Mouse (Mus musculus) left cerebral cortex, adult 8-10 months (tissue): ENCODE measurements around the gene Rrp1. TPM values are rescaled to one million over a fixed set of nuclear protein-coding genes. Genes with fewer than 3 reads are reported as not detected.
"Not testable (repeated sequence)": the region's sequence is repeated elsewhere in the genome, so short reads cannot be mapped to it uniquely, and the experiment has no call there.

Source experiments
- DNase-seq, 2 experiments: peaks; one replicate each; pipeline ENCODE4 v3.0.0; 2022; ENCODE audit warnings: low spot score in 2 of 2
- total RNA-seq, 4 experiments: library from RNA; stranded (reverse); gene quantifications; 2 replicates each; pipeline ENCODE4 v1.2.4; 2022

Rrp1 gene
- total RNA-seq, 4 experiments from 2014 or later, result 348 to 374 (median 360) TPM

- peak; percentile 70 to 88 for DNase-seq
Observed at GRCm38 (mm10) chr10:78425181-78426041, 12.6 kb upstream of the Rrp1 start, which contains the start of gene Cstb. Gene Cstb (plus strand): TSS chr10:78425669.

- no peak for DNase-seq
Observed at GRCm38 (mm10) chr10:78422614-78423013, 9.8 kb upstream of the Rrp1 start.

GRCm38 (mm10) chr10:78420929-78421328 is 8.1 kb upstream of the Rrp1 start:
- DNase-seq, result no peak

DNA sequence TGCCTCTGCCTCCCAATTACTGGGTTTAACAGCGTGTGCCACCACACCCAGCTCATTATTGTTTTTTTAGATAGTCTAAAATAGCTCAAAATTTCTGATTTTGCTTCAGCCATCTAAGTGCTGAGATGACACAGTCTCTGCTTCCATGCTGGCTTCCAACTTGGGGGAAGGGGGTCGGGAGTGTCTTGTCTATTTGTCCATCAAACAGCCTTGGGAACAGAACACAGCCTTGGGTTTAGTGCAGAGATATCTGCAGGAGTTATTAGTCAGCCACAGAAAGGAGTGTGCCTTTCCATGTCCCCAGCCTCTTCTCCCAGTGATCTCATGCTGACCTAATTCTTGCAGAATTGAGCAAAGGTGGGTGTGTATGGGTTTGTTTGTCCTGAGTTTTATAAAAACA is 5.9 kb upstream of the Rrp1 start:
- no peak for DNase-seq

DNA sequence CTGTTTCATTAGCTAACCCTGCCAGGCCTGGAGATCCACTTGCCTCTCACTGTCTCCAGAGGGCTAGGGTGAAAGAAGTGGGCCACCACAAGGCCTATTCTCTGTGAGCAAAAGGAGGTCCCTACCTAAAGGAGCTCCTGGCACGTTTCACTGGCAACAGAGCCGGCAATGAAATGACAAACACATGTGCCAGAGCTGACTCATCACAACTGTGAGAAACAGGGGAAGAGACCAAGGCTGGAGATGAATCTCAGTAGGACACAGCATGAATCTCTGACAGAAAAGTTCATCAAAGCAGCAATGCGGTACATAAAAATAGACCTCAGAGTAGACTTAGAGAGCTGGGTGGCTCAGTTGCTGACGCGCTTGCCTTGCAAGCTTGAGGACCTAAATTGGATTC is 5.0 kb upstream of the Rrp1 start:
- no peak for DNase-seq

DNA sequence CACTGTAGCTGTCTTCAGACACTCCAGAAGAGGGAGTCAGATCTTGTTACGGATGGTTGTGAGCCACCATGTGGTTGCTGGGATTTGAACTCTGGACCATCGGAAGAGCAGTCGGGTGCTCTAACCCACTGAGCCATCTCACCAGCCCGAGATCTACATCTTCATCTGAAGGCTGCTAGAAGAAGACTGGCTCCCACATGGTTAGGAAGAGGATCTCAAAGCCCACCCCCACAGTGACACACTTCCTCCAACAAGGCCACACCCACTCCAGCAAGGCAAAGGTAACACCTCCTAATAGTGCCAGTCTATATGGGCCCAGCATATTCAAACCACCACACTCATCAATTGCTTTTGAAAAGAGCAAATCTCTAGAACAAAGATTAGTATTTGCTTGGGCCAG is 2.1 kb upstream of the Rrp1 start:
- not testable (repeated sequence) for DNase-seq

GRCm38 (mm10) chr10:78413152-78413520 is 293 bp upstream of the Rrp1 start:
- no peak for DNase-seq

- no peak for DNase-seq
Observed at GRCm38 (mm10) chr10:78411851-78412250, 992 bp downstream of the Rrp1 start.

- DNase-seq, result no peak
Observed at GRCm38 (mm10) chr10:78409035-78409788, 3.6 kb downstream of the Rrp1 start.

DNA sequence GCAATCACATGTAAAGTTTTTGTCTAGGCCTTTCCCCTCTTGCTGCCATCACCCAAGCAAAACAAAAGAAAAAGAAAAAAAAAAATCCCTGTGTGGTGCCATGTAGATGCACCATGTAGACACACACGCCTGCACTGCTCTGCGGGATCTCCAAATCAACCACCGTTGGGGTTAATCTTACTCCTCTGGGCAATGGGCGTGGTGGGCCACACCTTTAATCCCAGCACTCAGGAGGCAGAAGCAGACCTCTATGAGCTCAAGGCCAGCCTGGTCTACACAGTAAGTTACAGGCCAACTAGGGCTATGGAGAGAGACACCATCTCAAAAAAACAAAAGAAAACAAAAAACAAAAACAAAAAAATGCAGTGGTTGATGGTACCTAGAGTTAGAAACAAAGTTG is 5.7 kb downstream of the Rrp1 start:
- DNase-seq, result no peak

DNA sequence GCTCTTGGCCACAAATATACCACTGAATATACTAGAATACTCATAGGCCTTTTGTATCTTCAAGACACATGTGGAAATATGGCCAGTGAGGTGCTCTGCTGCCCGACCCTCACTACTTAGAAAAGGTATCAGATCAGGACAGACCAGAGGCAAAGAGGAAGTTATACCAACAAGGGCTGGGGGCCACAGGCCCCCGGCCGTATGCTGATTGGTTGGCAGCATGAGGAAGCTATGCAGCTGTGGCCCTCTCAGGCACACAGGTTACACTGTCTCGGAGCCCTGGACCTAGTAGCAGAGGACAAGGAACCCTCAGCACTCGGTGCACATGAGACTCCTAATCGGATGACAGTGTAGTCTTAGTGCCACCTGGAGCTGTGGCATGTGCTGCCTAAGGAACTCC is 6.7 kb downstream of the Rrp1 start:
- DNase-seq, result no peak

DNA sequence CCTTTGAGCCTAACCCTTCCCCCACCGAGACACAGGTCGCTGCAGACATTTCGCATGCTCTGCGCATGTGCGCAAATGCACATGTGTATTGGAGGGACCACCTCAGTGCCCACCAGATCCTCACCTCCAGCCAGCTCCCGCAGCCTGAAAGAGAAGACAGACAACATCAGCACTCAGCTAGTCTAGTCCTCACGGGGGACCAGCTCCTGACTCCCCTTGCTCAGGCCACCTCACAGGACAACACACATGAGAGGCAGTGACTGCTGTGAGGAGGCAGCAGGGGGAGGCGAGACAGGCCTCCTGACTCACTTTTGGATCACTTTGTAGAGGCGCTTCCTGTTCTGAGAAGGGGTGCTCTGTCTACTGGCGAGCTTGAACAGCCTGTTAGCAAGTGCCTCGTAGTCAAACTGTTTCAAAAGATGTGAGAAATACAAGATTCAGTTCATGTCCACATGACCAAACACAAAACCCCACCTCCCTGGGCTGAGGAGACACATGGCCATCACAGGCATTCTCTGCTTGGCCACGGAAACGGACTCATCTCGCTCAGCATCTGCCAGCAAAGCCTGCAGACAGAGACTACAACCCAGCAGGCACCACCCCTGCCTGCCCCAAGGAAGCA is 10.4 kb downstream of the Rrp1 start:
- DNase-seq, result no peak

GRCm38 (mm10) chr10:78401127-78401526 is 11.7 kb downstream of the Rrp1 start:
- DNase-seq, result no peak

GRCm38 (mm10) chr10:78399090-78399657 is 13.7 kb downstream of the Rrp1 start:
- no peak for DNase-seq

- no peak for DNase-seq
Observed at GRCm38 (mm10) chr10:78396625-78396885, 16.3 kb downstream of the Rrp1 start.

DNA sequence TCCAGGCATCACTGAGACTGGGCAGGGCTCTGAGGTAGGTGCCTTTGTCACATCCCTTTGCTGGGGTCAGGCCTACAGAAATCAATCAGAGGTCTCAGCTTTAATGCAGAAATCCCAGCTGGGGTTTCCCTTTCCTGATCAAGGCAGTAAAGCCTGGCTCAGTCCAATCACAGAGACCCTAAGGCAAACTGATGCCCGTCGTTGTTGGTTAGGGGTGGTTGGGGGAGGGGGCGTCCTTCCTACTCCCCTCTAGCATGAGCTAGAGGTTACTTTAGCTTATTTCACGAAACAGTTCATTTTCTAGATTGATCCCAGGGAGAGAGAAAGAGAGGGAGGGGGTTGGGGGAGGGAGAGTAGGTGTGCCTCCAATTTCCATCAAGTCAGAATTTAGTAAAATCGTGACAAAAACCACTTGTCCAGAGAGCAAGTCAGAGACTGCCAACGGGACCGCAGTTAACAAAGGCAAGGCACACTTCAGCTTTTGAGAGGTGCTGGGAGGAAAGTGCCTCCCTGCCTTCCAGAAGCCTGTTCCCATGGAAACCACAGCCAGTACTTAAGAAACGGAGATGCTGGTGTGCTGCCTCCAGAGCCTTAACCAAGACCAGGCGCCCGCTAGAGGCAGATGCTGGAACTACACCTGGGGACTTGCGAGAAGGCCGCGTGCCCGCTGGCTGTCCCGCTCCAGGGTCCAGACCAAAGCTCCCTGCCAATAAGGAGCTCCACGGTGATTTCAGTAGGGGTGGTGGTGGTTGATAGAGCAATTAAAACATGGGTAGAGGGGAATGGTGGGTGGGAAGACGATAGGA is 16.8 kb downstream of the Rrp1 start:
- peak; percentile 92 to 99 for DNase-seq

DNA sequence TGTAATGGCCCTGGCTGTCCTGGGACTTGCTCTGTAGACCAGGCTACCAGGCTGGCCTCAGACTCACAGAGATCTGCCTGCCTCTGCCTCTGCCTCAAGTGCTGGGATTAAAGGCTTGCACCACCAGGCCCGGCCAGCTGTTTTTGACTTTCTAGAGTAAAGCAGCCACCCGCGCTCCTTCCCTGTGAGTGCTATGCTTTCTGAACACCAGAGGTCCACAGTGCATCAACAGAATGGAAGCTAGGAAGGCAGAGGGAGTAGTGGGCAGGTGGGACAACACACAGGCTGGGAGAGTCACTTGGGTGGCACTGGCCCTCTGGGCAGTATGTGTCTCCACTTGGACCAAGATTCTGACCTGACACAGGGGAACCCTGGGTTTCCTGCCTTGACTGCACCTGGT is 17.5 kb downstream of the Rrp1 start:
- DNase-seq, result no peak

DNA sequence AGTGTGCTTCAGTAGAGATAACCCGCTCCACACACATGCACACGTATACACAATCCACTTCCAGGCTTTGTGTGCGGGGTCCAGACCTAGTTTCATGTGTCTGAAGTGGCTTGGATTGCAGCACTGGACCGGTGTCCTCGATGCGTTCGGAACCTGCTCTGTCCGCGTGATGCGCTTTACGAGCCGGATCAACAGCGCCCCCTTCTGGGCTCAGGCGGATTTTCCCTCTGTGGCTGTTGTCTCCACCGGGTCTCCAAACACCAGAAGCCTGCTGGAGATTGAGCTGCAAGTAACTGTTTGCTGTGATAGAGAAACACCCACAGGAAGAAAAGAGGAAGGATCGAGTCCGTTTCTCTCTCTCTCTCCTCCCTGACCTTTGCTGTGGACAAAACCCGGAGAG is 20.8 kb downstream of the Rrp1 start:
- peak; percentile 61 to 78 for DNase-seq

DNA sequence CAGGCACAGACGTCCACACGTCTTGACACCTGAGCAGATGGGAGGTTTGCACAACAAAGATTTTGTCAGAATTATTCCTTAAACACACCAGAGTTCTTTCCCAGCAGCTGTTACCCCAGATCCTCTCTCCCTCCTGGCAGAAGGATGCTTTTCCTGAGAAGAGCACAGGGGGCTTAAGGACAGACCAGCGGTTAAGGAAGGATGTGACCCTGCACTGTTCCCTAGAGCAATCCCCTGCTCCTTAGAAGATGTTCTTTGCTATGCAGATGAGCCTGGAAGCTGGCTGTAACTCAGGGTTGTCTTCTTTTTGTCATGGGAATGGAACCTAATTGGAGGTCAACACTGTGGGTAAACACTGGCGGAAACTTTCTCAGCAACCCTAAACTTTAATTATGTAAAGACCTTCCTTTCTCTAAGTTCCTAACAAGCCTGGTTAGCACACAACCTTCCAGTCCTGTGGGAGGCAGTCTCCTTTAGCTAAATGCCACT is 21.8 kb downstream of the Rrp1 start:
- DNase-seq, result no peak

DNA sequence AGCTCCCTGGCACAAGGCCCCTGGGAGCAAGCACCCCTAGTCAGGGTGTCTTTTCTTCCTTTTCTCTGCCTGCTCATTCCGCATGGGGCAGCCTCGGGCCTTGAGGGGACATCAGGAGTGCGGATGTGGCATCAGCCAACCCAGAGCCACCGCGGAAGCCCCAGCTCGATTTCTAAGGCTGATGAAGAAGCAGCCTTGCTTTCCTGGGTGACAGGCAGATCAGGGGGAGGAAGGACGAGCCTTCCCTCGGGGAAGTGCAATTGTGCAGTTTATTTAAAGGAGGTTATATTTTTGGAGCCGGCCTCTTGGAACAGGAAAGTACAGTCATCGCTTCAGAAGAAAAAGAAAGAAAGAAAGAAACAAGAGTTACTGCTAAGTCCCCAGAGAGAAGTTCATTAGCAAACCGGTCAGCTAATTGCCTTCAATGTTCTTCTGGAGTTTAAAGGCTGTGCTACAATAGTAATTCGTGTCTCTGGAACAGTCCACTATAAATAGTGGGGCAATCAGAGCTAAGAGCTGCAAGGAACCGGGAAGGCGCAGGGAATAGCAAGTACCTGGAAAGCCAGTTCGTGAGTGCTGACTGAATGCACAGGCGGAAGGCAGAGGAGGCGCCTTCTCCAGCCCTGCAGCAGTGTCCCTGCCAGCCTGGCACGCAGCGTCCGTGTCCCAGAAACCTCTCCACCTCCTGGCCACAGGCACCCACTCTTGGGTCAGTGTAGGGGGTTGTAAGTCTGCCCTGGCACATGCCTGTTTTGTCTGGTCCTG is 24.4 kb downstream of the Rrp1 start:
- peak; percentile 58 to 73 for DNase-seq
